Mouse (Mus musculus): Measurements from ENCODE around the gene Cbfa2t3. TPM values are rescaled to one million over a fixed set of nuclear protein-coding genes. Genes with fewer than 3 reads are reported as not detected.

Cbfa2t3 gene
- polyA plus RNA-seq, 1 experiment from 2014 or later, result 1.8 TPM

DNA sequence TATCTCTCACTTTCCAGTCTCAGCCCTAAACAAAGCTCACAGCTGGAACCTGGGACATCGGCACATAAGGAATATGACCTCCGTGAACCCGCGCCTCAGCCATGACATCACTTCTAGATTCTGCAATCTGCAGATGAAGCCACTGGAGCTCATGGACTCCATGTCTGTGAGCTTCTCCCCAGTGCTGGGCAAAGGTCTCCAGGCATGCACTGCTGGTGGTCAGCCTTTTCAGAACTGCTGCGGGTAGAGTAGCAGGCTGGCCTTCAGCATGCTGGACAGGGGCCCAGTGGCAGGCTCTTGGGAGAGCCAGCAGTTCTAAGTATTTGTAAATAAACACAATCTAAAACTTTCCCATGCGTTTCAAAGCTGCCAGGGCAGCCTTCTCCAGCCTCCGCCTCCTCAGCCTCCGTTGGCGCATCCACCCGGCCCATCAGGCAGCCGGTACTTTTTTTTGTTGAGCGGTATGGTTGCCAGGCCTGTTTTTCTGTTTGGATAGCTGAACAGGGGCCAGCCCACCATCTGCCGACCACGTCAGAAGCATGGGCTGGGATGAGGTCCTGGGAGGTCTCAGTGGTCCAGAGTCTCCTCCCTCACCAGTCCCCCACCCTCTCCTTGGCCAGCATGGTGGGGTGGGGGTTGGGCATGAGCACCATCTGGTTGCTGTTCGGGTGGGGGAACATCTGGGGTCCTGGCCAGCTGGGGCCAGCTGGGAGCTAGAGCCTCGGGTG is 59.2 kb downstream of the Cbfa2t3 start:
- Histone ChIP-seq H3K4me1 (replicated peaks; ENCODE audit: control insufficient read depth, insufficient read depth) (peaks cover 7% of the 10 kb centered on the region), H3K27me3 (ENCODE audit: control insufficient read depth, insufficient read depth, low read length) (no peaks in the 10 kb centered on the region), H3K4me3 (ENCODE audit: low read depth, low read length) (no peak overlapping the region), H3K4me2 (replicated peaks; ENCODE audit: low read depth) (no peak overlapping the region), H3K9me3 (ENCODE audit: control insufficient read depth, low read length) (no peaks in the 10 kb centered on the region), H3K9ac (ENCODE audit: low read length) (no peak overlapping the region), H3K36me3 (ENCODE audit: control insufficient read depth, insufficient read depth, low read length) (peaks cover 2% of the 10 kb centered on the region; the same call in 1 of the 2 replicates), H3K27ac (replicated peaks) (peak overlapping the region; percentile 56; the same call in 1 of the 2 replicates)
- 21% methylated on average over 16 of the region's 16 CpGs for WGBS
- ATAC-seq (ENCODE audit: low FRiP score, low TSS enrichment), result no peak; the same call in 1 of the 2 replicates
- TF ChIP-seq CTCF (IDR thresholded peaks at IDR 0.05; ENCODE audit: low read depth) (no peak), EP300 (optimal IDR thresholded peaks at IDR 0.05) (no peak)
- DNase-seq (ENCODE audit: low spot score), result peak; percentile 36

DNA sequence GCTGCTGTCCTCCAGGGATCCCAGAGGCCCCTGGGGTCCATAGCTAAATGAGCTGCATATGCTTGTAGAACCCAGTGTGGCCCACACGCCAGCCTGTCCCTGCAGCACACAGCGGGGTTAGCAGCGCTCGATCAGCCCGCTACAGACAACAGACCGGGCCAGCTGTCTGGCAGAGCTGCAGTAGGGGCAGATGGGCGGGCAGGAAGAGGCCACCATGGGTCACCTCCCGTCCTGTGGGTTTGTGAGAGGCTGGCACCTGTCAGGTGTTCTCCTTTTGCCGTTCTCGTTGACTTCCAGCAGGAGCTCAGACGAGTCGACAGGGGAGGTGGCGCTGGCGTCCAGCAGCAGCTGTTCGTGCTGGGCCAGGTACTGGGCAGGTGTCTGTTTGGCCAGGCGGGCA is 60.3 kb downstream of the Cbfa2t3 start:
- no peak overlapping the region for H3K9ac ChIP-seq (ENCODE audit: low read length)
- no peaks in the 10 kb centered on the region for H3K9me3 ChIP-seq (ENCODE audit: control insufficient read depth, low read length)
- H3K27ac ChIP-seq (replicated peaks), result no peak overlapping the region
- DNase-seq (ENCODE audit: low spot score) (peak; percentile 43), ATAC-seq (ENCODE audit: low FRiP score, low TSS enrichment) (no peak)
- TF ChIP-seq CTCF (IDR thresholded peaks at IDR 0.05; ENCODE audit: low read depth), result no peak
- no peak for TF ChIP-seq EP300 (optimal IDR thresholded peaks at IDR 0.05)
- H3K27me3 ChIP-seq (ENCODE audit: control insufficient read depth, insufficient read depth, low read length), result no peaks in the 10 kb centered on the region
- H3K4me2 ChIP-seq (replicated peaks; ENCODE audit: low read depth), result no peak overlapping the region
- peaks cover 2% of the 10 kb centered on the region; the same call in 1 of the 2 replicates for H3K36me3 ChIP-seq (ENCODE audit: control insufficient read depth, insufficient read depth, low read length)
- peaks cover 7% of the 10 kb centered on the region for H3K4me1 ChIP-seq (replicated peaks; ENCODE audit: control insufficient read depth, insufficient read depth)
- no peak overlapping the region for H3K4me3 ChIP-seq (ENCODE audit: low read depth, low read length)
- 66% methylated on average over 16 of the region's 16 CpGs for WGBS

GRCm38 (mm10) chr8:122637230-122637629 is 61.7 kb downstream of the Cbfa2t3 start:
- no peak for TF ChIP-seq EP300 (optimal IDR thresholded peaks at IDR 0.05)
- no peak for TF ChIP-seq CTCF (IDR thresholded peaks at IDR 0.05; ENCODE audit: low read depth)
- Histone ChIP-seq H3K4me3 (ENCODE audit: low read depth, low read length) (no peak overlapping the region), H3K4me1 (replicated peaks; ENCODE audit: control insufficient read depth, insufficient read depth) (peaks cover 7% of the 10 kb centered on the region), H3K36me3 (ENCODE audit: control insufficient read depth, insufficient read depth, low read length) (peaks cover 2% of the 10 kb centered on the region; the same call in 1 of the 2 replicates), H3K9ac (ENCODE audit: low read length) (no peak overlapping the region), H3K27ac (replicated peaks) (0 out of 2 replicates have a peak overlapping the region, but pooled peaks have one; percentile 61), H3K4me2 (replicated peaks; ENCODE audit: low read depth) (no peak overlapping the region), H3K27me3 (ENCODE audit: control insufficient read depth, insufficient read depth, low read length) (no peaks in the 10 kb centered on the region), H3K9me3 (ENCODE audit: control insufficient read depth, low read length) (no peaks in the 10 kb centered on the region)
- DNase-seq (ENCODE audit: low spot score), result no peak
- no peak for ATAC-seq (ENCODE audit: low FRiP score, low TSS enrichment)
- 83% methylated on average over 9 of the region's 9 CpGs for WGBS

GRCm38 (mm10) chr8:122636803-122637175 is 62.1 kb downstream of the Cbfa2t3 start:
- Histone ChIP-seq H3K4me2 (replicated peaks; ENCODE audit: low read depth) (no peak overlapping the region), H3K36me3 (ENCODE audit: control insufficient read depth, insufficient read depth, low read length) (peaks cover 2% of the 10 kb centered on the region; the same call in 1 of the 2 replicates), H3K4me1 (replicated peaks; ENCODE audit: control insufficient read depth, insufficient read depth) (peaks cover 7% of the 10 kb centered on the region), H3K9ac (ENCODE audit: low read length) (no peak overlapping the region), H3K9me3 (ENCODE audit: control insufficient read depth, low read length) (no peaks in the 10 kb centered on the region), H3K27ac (replicated peaks) (peak overlapping the region; percentile 61; the same call in 1 of the 2 replicates), H3K27me3 (ENCODE audit: control insufficient read depth, insufficient read depth, low read length) (no peaks in the 10 kb centered on the region), H3K4me3 (ENCODE audit: low read depth, low read length) (no peak overlapping the region)
- 39% methylated on average over 9 of the region's 9 CpGs for WGBS
- no peak for TF ChIP-seq CTCF (IDR thresholded peaks at IDR 0.05; ENCODE audit: low read depth)
- no peak for TF ChIP-seq EP300 (optimal IDR thresholded peaks at IDR 0.05)
- peak; percentile 67 for DNase-seq (ENCODE audit: low spot score)
- no peak for ATAC-seq (ENCODE audit: low FRiP score, low TSS enrichment)

GRCm38 (mm10) chr8:122635878-122636802 is 62.8 kb downstream of the Cbfa2t3 start:
- H3K27me3 ChIP-seq (ENCODE audit: control insufficient read depth, insufficient read depth, low read length), result no peaks in the 10 kb centered on the region
- ATAC-seq (ENCODE audit: low FRiP score, low TSS enrichment) (peak; percentile 93), DNase-seq (ENCODE audit: low spot score) (peak; percentile 86)
- H3K9me3 ChIP-seq (ENCODE audit: control insufficient read depth, low read length), result no peaks in the 10 kb centered on the region
- no peak overlapping the region for H3K9ac ChIP-seq (ENCODE audit: low read length)
- H3K4me2 ChIP-seq (replicated peaks; ENCODE audit: low read depth), result no peak overlapping the region
- WGBS, result 33% methylated on average over 14 of the region's 14 CpGs
- H3K4me1 ChIP-seq (replicated peaks; ENCODE audit: control insufficient read depth, insufficient read depth), result peaks cover 7% of the 10 kb centered on the region
- TF ChIP-seq EP300 (optimal IDR thresholded peaks at IDR 0.05), result peak; percentile 60
- no peak for TF ChIP-seq CTCF (IDR thresholded peaks at IDR 0.05; ENCODE audit: low read depth)
- peaks cover 2% of the 10 kb centered on the region; the same call in 1 of the 2 replicates for H3K36me3 ChIP-seq (ENCODE audit: control insufficient read depth, insufficient read depth, low read length)
- H3K4me3 ChIP-seq (ENCODE audit: low read depth, low read length), result no peak overlapping the region
- peak overlapping the region; percentile 61 for H3K27ac ChIP-seq (replicated peaks)

Measured in stomach, postnatal 0 days (tissue).